Mouse (Mus musculus) testis, adult 2 months (tissue): Measurements from ENCODE around the gene Chrm2. TPM values are rescaled to one million over a fixed set of nuclear protein-coding genes. Genes with fewer than 3 reads are reported as not detected.

Experiments used
- H3K27ac ChIP-seq: fragments of 200-500 bp; 2 replicates; pipeline ENCODE4 v1.5.1; 2012; ENCODE audit warnings: low read depth, low read length; ENCODE audit not compliant: control insufficient read depth, insufficient read depth
- H3K27me3 ChIP-seq: fragments of 200-500 bp; 2 replicates; pipeline ENCODE4 v1.6.1; 2012; ENCODE audit warnings: mild to moderate bottlenecking, low read length, moderate library complexity; ENCODE audit not compliant: control insufficient read depth, insufficient read depth
- H3K36me3 ChIP-seq: fragments of 200-500 bp; 2 replicates; pipeline ENCODE4 v1.6.1; 2012; ENCODE audit warnings: mild to moderate bottlenecking, low read length; ENCODE audit not compliant: control insufficient read depth, insufficient read depth
- H3K4me1 ChIP-seq: fragments of 200-500 bp; 2 replicates; pipeline ENCODE4 v1.6.1; 2012; ENCODE audit warnings: low read length; ENCODE audit not compliant: control insufficient read depth, insufficient read depth
- H3K4me3 ChIP-seq: fragments of 200-500 bp; 2 replicates; pipeline ENCODE4 v1.5.1; 2012; ENCODE audit warnings: low read depth, mild to moderate bottlenecking, low read length, moderate library complexity, mixed read lengths; ENCODE audit not compliant: control insufficient read depth
- CTCF ChIP-seq: fragments of 200-500 bp; IDR thresholded peaks from 2 replicates; pipeline ENCODE4 v1.5.1; 2012; ENCODE audit warnings: low read depth, mild to moderate bottlenecking, inconsistent platforms, low read length, moderate library complexity; ENCODE audit not compliant: control insufficient read depth, insufficient read depth, insufficient replicate concordance
- POLR2A ChIP-seq: fragments of 200-500 bp; IDR thresholded peaks from 2 replicates; pipeline ENCODE4 v1.6.1; 2012; ENCODE audit warnings: low read depth, mild to moderate bottlenecking, inconsistent platforms, low read length, moderate library complexity; ENCODE audit not compliant: control insufficient read depth
- polyA plus RNA-seq: library from polyadenylated mRNA; depleted of rRNA; stranded (reverse); fragments of >200 nt; gene quantifications from 2 replicates; pipeline ENCODE4 v1.2.3, GENCODE M21; 2012

The Chrm2 gene
- polyA plus RNA-seq, 1 experiment = not detected

- Histone ChIP-seq H3K4me1 (no peaks in the 10 kb centered on the region), H3K27me3 (no peaks in the 10 kb centered on the region), H3K27ac (no peak overlapping the region), H3K36me3 (no peaks in the 10 kb centered on the region), H3K4me3 (no peak overlapping the region)
- TF ChIP-seq CTCF (no peak), POLR2A (no peak)
Measured at GRCm38 (mm10) chr6:36516508-36516907, 128.6 kb downstream of the Chrm2 start.

GRCm38 (mm10) chr6:36517242-36517641 lies 129.4 kb downstream of the Chrm2 start:
- TF ChIP-seq CTCF (no peak), POLR2A (no peak)
- Histone ChIP-seq H3K27me3 (no peaks in the 10 kb centered on the region), H3K36me3 (no peaks in the 10 kb centered on the region), H3K4me1 (no peaks in the 10 kb centered on the region), H3K27ac (no peak overlapping the region), H3K4me3 (no peak overlapping the region)

GRCm38 (mm10) chr6:36523599-36523998 lies 135.7 kb downstream of the Chrm2 start:
- no peak for TF ChIP-seq POLR2A
- no peak for TF ChIP-seq CTCF
- Histone ChIP-seq H3K4me1 (no peaks in the 10 kb centered on the region; the same call in 1 of the 2 replicates), H3K4me3 (no peak overlapping the region), H3K27ac (no peak overlapping the region), H3K27me3 (no peaks in the 10 kb centered on the region), H3K36me3 (no peaks in the 10 kb centered on the region)

- TF ChIP-seq POLR2A (no peak), CTCF (no peak)
- Histone ChIP-seq H3K4me3 (no peak overlapping the region), H3K27ac (no peak overlapping the region), H3K4me1 (no peaks in the 10 kb centered on the region), H3K36me3 (no peaks in the 10 kb centered on the region), H3K27me3 (no peaks in the 10 kb centered on the region)
Measured at GRCm38 (mm10) chr6:36528509-36528908, 140.6 kb downstream of the Chrm2 start.

GRCm38 (mm10) chr6:36541247-36541646 lies 153.4 kb downstream of the Chrm2 start:
- no peak overlapping the region for H3K4me3 ChIP-seq
- no peak for TF ChIP-seq POLR2A
- TF ChIP-seq CTCF = no peak
- H3K27me3 ChIP-seq = no peaks in the 10 kb centered on the region
- no peak overlapping the region for H3K27ac ChIP-seq
- H3K36me3 ChIP-seq = no peaks in the 10 kb centered on the region
- H3K4me1 ChIP-seq = no peaks in the 10 kb centered on the region

GRCm38 (mm10) chr6:36566886-36567285 lies 179.0 kb downstream of the Chrm2 start:
- Histone ChIP-seq H3K36me3 (no peaks in the 10 kb centered on the region), H3K4me1 (no peaks in the 10 kb centered on the region), H3K4me3 (no peak overlapping the region), H3K27ac (no peak overlapping the region), H3K27me3 (no peaks in the 10 kb centered on the region)
- TF ChIP-seq POLR2A (no peak), CTCF (no peak)
